Mouse (Mus musculus) gastrocnemius, adult 18-20 months (tissue): Measurements from ENCODE around the gene Kcnc4. TPM values are rescaled to one million over a fixed set of nuclear protein-coding genes. Genes with fewer than 3 reads are reported as not detected.

Experiments
- DNase-seq: peaks from one replicate; pipeline ENCODE4 v3.0.0; 2021; ENCODE audit warnings: low spot score
- long read RNA-seq, 2 experiments: library from polyadenylated mRNA; stranded (forward); transcript quantifications; one replicate each; pipeline ENCODE4 v2.0.0; 2021
- total RNA-seq, 2 experiments: library from RNA; stranded (reverse); gene quantifications; 2 replicates each; pipeline ENCODE4 v1.2.3; 2021

The Kcnc4 gene
- 10 to 100 TPM; 53.1 to 95.8 TPM for total RNA-seq
- long read RNA-seq, experiment 1, transcript Kcnc4-201 (4 exons, 3,667 nt) = major isoform, 53 of 117 reads
- long read RNA-seq, experiment 1, partial matches to known transcripts = 5 of 117 reads
- long read RNA-seq, experiment 1, other reads (novel, unspliced or antisense) = 59 of 117 reads
- long read RNA-seq, experiment 2, transcript Kcnc4-201 (4 exons, 3,667 nt) = major isoform, 62 of 125 reads
- long read RNA-seq, experiment 2, partial matches to known transcripts = 9 of 125 reads
- long read RNA-seq, experiment 2, other reads (novel, unspliced or antisense) = 54 of 125 reads

- no peak for DNase-seq
These were observed at the start of gene Kcnc4 for GRCm38 (mm10) chr3:107459196-107459772. Gene Kcnc4, minus strand, starts transcription at chr3:107459552.

- DNase-seq = no peak
These were observed 49.3 kb upstream of the Kcnc4 start for GRCm38 (mm10) chr3:107508696-107509095.

GRCm38 (mm10) chr3:107507966-107508365 is 48.6 kb upstream of the Kcnc4 start:
- DNase-seq = no peak

GRCm38 (mm10) chr3:107506531-107506930 is 47.2 kb upstream of the Kcnc4 start:
- no peak for DNase-seq

- DNase-seq = no peak
These were observed 46.4 kb upstream of the Kcnc4 start for GRCm38 (mm10) chr3:107505464-107506367.

GRCm38 (mm10) chr3:107504542-107504941 is 45.2 kb upstream of the Kcnc4 start:
- no peak for DNase-seq

- DNase-seq = no peak
These were observed 44.4 kb upstream of the Kcnc4 start for GRCm38 (mm10) chr3:107503716-107504115.

- DNase-seq = no peak
These were observed 42.4 kb upstream of the Kcnc4 start for GRCm38 (mm10) chr3:107501702-107502151.

- DNase-seq = no peak
These were observed 40.9 kb upstream of the Kcnc4 start for GRCm38 (mm10) chr3:107500301-107500700.

GRCm38 (mm10) chr3:107496086-107496850 is 36.9 kb upstream of the Kcnc4 start:
- DNase-seq = no peak

- no peak for DNase-seq
These were observed 36.2 kb upstream of the Kcnc4 start for GRCm38 (mm10) chr3:107495524-107495923.

GRCm38 (mm10) chr3:107491459-107491858 is 32.1 kb upstream of the Kcnc4 start:
- peak; percentile 13 for DNase-seq

GRCm38 (mm10) chr3:107488637-107489036 is 29.3 kb upstream of the Kcnc4 start:
- DNase-seq = no peak

GRCm38 (mm10) chr3:107483290-107483689 is 23.9 kb upstream of the Kcnc4 start:
- peak; percentile 51 for DNase-seq

- no peak for DNase-seq
These were observed 21.3 kb upstream of the Kcnc4 start for GRCm38 (mm10) chr3:107480660-107481059.

GRCm38 (mm10) chr3:107472198-107472597 is 12.8 kb upstream of the Kcnc4 start:
- peak; percentile 36 for DNase-seq

- no peak for DNase-seq
These were observed 9.7 kb upstream of the Kcnc4 start for GRCm38 (mm10) chr3:107469059-107469458.

- no peak for DNase-seq
These were observed 8.8 kb upstream of the Kcnc4 start for GRCm38 (mm10) chr3:107468106-107468505.

GRCm38 (mm10) chr3:107466577-107466976 is 7.2 kb upstream of the Kcnc4 start:
- DNase-seq = peak; percentile 74

- DNase-seq = peak; percentile 75
These were observed 2.8 kb upstream of the Kcnc4 start for GRCm38 (mm10) chr3:107462160-107462559.

- no peak for DNase-seq
These were observed 550 bp upstream of the Kcnc4 start for GRCm38 (mm10) chr3:107459773-107460431.
